Mouse (Mus musculus) activated CD4-positive, CD25-positive, alpha-beta regulatory T cell, adult 4 months (primary cell): ENCODE results near the gene Golt1b. TPM values are rescaled to one million over a fixed set of nuclear protein-coding genes. Genes with fewer than 3 reads are reported as not detected.
"Not testable (repeated sequence)": the region's sequence is repeated elsewhere in the genome, so short reads cannot be mapped to it uniquely, and the experiment has no call there.

Experiments
- ATAC-seq: one replicate; pipeline ENCODE4 v1.8.0; 2017
- polyA plus RNA-seq, 2 experiments: library from polyadenylated mRNA; unstranded; fragments of 100-300 nt; shearing (Covaris generic); gene quantifications; one replicate each; pipeline ENCODE4 v1.2.1; 2017

The Golt1b gene
- 10 to 100 TPM; 49.1 to 50.1 TPM for polyA plus RNA-seq

DNA sequence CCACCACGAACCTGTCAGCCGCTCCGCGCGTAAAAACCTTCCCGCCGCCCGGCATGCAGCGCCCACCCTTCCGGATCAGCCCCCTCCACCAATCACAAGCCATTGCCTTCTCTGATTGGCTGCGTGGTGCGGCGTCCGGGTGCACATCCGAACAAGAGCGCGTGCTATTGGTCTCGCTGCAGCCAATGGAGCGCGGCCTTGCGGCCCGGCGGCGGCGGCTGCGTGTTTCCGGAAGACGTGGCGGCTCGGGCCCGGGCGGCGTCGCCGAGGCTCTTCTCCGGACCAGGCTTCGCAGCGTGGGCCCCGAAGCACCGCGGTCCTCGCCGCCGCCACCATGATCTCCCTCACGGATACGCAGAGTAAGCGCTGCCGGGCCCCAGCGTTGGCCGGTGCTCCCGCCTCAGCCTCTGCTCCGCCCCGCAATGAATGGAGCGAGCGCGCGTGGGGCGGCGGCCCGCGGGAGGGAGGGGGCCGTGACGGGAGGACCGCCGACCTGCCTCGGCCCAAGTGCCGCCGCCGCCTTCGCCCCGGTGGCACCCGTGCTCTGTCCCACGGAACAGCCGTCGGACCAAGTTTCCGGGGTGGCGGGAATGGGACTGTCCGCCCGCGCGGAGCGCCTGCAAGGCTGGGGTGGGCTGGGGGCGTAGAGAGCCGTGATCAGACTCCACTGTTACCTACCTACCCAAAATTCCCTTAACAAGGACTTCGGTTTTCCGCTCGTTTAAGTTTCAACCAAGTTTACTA is at the start of gene Golt1b, which contains the start of gene Recql:
Golt1b (plus strand) TSS at position 211 of the 744 bp plus-strand sequence.
Recql (minus strand) TSS at position 77 of the 744 bp plus-strand sequence.
- peak; percentile 95 for ATAC-seq

DNA sequence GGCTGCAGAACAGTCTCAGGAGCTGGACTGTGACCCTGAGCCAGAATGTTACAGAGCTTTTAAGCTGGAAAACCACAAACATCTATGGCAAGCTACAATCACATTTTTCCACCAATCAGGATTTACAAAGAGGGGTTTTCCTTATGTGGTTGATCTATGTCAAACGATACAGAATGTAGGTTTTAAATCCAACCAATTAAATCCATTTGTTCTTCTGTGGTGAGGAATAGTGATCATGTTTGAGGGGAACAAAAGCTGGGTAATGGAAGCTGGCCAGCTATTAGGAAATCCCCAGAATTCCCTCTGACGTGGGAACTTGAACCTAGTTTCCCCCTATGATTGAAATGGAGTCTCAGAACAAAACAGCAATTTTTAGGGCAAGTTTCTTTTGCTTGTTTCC is 48.1 kb upstream of the Golt1b start:
- no peak for ATAC-seq

DNA sequence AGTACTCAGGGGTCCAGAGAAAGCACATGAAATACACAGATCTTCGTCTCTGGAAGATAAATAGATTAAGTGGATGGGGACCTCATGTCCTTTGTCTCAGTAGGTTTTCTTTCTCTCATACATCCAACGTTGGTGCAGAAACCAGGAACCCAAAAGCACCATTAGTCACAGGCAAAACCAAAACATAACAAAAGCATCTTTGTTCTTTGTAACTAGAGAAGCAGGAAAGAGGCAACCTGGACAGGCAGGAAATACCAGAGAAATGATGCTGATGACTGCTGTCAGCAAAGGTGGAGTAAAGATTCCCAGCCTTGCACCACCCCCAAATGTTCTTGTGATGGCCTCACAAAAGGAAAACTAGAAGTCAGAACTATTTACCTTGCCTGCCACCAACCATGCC is 47.4 kb upstream of the Golt1b start:
- no peak for ATAC-seq

DNA sequence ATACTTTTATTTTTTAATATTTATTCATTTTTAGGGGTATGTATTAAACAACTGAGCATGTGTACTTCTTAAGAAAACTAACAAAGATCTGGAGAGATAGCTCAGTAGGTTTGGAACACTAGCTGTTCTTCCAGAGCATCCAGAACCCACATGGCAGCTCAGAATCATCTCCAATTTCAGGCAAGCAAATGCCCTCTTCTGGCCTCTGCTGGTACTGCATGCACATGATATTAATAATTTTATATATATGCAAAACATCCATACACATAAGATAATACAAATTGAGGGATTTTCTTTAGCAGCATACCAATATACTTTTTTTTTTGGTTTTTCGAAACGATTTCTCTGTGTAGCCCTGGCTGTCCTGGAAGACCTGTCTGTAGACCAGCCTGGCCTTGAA is 43.5 kb upstream of the Golt1b start:
- ATAC-seq = no peak

DNA sequence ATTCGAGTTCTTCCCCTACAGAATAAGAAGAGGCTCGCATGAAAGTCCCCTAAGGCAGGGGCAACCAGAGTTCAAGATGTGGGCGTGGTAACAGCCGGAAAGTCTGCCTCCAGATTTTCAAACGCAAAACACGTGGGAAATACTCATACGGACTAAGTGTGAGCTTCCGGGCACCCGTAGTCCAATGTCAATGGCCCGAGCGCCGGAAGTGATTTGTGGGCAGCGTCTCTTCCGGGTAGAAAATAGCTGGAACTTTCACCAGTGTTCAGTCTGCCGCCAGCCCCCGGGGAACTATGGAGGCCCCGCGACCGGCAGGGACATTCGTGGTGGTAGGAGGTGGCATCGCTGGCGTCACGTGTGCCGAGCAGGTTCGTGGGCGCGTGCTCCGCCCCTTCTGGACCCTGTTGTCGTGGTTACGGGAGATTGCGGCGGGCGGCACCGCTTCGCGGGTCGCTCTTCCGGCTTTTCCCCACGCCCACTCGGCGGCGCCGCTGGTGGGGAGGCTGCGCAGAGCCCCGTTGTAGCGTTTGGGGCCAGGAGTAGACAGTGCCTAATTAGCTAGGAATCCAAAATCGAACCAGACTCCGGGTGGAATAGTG is 41.5 kb upstream of the Golt1b start, which contains the start of gene Pyroxd1:
Pyroxd1 (plus strand) TSS at position 215 of the 599 bp plus-strand sequence.
- ATAC-seq = peak; percentile 88

DNA sequence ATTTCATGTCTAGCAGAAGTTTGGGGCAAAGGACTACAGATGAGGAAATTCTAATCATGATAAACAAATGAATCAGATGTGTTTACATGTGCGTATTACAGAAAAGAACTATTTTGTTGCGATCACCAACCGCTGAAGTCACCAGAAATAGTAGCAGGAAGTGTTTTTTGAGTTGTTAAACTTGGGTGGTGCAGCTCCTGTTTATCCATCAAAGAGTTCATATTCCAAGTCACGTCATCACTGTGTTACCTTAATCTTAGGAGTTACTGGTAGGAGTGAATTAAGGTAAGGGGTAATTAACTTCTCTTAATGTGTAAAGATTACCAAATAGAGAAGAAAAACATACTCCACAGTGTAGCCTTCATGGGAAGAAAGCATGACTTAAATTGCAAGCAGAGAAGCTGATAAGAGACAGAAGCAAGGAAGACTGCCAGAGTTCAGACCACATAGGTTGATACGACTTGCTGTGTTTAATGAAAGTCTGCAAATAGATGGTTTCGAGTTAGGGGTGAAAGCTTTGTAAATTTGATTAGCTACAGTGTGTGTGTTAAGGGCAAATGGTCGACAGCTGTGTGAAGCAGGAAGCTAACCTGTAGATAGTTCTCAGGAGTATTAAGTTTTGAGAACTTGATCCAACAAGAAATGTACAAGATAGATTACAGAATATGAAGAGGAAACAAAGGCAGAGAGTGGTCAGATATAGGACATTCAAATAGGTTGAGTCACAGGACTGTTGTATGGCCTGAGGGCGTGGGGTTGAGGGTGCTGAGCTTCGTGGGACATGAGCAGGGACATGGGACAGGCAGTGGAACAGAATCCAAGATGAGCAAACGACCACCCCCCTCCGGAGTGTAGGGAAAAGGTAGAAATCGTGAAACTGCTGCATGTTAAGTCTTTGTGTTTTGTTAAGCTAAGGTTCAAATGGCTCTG is 40.6 kb upstream of the Golt1b start:
- no peak for ATAC-seq

DNA sequence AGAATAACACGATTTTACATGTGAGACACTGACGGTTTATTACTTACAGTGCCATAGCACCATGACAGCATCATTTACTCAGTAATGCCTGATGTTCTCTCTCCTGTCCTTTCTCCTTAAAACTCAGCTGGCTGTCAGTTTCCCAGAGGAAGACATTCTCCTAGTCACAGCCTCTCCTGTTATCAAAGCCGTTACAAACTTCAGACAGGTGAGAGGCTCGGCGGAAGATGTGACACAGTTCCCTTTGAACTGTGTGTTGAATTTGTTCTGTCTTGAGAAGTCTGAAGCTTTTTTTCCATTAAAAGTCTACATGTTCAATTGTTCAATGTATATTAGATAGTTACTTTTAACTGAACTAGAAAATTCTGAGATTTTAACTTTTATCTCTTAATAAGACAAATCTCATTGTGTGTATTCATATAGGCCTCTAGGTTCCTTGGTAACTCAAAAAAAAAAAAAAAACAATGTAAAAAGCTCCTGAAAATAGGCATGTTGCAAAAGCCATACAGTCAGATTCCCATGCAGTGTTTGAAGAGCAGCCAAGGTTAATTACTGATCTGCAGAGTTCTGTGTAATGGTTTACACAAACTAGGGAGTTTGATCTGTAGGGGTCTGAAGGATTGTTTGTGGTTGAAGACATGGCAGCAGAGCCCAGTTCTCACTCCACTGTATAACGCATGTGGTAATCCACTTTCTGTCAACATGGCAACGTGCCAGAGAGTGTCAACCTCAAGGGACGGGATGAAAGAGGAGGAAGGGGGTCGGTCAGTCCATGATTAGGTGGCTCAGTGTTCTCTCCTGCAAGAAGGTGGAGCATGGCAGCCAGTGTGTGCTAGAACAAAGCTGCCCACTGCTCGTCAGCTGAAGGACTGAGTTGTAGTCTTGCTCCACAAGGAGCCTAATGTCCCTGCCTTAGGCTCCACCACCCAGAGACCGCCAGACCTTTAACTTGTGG is 39.3 kb upstream of the Golt1b start:
- ATAC-seq = no peak

DNA sequence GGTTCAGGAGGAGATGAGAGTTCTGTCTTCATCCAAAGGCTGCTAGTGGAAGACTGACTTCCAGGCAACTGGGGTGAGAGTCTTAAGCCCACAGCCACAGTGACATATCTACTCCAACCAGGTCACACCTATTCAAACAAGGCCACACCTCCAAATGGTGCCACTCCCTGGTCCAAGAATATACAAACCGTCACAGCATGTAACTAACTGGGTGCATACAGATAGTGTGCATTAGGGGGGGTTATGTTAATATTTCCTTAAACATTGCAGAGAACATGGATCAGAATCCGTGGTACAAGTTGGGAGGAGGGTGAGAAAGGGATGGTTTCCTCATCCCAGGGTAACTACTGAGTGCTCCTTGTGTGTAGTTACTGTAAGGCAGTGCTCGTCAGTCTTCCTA is 34.9 kb upstream of the Golt1b start:
- ATAC-seq = not testable (repeated sequence)

DNA sequence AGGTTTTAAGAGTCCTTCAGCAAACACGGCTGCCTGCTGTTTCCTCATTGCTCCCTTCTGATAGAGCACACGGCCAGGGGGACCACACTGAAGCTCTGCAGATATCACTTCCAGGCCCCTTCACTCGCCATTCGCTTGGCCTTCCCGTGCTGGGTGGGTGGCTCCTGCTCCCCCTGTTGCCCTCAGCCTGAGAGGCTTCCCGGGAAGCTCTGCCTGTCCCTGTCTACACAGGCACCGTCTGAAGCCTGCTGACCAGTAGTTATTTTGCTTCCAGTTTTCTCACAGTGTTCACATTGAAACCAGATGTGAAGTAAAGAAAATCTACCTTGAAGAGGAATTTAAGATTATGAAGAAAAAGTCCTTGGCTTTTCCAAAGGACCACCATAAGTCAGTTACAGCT is 29.9 kb upstream of the Golt1b start:
- ATAC-seq = no peak

DNA sequence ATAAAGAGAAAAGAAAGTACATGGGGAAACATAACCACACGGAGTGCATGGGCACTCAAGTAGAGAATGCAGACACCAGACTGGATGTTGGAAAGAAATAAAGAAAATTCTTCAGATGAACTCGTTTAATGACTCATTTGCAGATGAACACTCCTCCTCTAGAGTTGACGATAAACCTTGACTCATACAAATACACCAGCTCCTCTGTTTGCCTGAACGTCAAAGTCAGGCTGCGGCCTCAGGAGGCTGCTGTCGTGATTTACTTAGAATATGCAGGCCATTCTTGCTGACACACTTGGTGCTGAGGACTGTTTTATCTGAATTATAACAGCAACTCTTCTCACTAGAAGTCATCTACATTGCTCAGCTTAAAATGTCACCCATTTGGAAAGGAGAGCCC is 25.0 kb upstream of the Golt1b start:
- no peak for ATAC-seq

DNA sequence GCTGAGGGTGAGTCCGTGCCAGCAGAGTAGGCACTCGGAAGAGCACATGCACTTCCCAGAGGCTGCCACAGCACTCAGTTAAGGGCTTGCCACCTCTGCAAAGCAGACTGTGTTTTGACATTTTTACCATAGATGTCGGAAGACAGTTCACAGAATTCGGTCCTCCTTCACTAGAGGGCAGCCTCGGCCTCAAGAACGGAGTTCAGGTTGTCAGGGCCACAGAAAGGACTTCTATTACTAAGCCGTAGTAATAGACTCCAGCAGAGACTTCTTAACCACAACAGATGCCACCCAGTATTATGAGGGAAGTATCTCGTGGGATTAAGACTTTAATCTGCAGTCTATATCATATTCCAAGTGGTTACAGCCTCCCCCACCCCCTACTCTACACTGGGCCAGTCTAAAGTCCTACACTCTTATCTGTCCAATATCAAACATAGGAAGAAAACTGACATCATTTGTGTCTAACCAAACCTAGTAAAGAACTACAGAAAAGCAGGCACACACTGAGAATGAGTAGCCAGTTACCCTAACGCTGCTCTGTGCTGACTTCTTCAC is 23.9 kb upstream of the Golt1b start:
- ATAC-seq = no peak

DNA sequence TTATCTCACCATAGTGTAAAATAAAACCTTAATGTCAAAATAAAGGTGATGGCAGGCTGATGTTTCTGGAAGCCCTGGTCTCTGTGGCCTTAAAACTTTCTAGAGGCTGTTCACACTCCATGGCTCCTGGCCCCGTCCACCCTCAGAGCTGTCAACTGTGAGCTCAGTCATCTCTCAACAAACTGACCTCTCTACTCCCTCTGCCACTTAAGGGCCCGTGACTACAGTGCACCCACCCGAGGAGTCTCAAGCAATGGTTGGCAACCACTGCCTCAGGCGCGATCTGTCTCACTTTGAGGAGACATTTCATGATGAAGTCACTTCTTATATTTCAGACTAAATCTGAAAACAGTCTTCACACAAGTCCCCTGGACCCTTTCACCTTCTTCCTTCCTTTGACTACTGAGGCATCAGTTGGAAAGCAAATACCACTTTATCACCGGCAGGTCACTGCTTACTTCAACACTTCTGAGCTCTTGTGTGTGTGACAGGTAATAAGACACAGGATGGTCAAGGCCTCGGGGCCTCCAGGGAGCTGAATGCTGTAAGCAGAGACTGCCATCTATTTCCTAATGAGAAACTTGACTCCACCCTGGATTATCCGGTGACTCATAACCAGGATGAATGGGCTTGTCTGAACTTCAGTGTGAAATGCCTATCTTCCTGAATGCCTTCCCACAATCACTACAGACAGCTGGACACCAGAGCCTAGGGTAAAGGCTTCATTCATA is 21.1 kb upstream of the Golt1b start:
- ATAC-seq = no peak

DNA sequence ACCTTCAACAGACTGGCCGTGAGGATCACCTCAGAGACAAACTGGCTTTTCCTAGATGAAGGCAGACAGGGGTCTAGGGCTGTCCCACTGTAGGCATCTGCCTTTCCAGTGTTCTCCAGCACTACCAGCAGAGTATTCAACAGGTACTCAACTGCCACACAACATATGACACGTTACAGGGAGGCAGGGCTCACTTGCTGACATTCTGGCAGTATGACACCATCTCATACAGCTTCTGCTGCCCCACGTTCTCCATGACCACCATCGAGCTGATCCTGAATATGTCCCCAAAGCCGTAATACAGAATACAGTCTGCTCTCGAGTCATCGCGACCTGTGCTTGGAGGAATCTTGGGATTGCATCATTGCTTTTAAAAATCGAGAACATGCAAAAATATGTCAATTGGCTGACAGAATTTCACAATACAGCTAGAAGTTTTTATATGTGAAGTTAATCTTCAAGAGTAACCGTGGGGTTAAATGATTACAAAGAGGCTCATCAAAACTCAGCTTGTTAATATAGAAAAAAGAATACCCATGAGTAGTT is 20.5 kb upstream of the Golt1b start:
- no peak for ATAC-seq

DNA sequence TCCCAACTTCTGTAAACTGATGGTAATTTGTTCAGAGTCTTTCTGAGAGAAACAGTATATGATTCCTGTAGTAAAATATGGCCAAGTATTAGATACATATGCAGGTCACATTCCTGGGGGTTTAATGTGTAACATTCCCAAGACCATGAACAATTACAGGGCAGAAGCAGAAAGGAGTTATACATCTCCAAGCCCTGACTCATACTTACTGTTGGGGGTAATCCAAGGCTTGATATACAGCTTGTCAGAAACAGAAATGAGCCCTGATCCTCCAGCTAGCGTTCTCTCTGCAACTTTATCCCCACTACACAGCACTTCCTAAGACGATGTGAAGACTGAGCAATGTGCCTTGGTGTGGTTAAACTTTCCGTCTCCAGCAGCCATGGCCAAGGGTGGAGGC is 19.5 kb upstream of the Golt1b start:
- no peak for ATAC-seq

DNA sequence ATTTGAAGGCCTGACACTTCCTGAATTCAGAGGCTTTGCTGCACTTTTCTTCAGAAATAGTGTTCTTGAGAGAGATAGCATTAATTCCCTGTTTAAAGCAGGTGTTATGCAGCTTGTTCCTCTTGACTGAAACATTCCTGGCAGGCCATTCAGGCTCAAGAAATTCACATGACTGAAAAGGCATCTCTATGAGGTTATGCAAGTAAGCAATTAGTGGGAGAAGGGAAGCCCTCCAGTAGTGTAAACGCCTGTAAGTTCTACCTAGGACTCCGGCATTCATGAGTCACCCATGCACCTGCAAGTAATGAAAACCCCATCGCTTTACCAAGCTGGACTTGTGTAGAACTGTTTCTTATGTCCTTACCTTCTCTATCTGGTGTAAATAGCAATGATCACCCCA is 17.5 kb upstream of the Golt1b start:
- ATAC-seq = no peak

DNA sequence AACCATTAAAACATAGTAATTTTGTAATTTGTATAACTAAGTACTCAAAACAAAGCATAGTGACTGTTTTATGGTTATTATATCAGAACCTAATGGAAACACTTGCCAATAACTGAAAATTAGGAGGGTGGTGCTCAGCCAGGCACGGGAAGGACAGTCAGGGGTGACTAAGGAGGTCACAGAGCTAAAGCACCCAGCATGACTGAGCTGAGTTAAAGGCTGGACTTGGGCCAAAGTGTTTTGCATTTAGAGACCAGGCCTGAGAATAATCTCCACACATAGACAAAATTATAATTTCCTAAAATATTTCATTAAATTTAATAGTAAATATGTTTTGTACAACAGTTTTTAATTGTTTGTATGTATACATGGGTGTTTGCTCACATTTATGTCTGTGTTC is 9.9 kb upstream of the Golt1b start:
- ATAC-seq = no peak

DNA sequence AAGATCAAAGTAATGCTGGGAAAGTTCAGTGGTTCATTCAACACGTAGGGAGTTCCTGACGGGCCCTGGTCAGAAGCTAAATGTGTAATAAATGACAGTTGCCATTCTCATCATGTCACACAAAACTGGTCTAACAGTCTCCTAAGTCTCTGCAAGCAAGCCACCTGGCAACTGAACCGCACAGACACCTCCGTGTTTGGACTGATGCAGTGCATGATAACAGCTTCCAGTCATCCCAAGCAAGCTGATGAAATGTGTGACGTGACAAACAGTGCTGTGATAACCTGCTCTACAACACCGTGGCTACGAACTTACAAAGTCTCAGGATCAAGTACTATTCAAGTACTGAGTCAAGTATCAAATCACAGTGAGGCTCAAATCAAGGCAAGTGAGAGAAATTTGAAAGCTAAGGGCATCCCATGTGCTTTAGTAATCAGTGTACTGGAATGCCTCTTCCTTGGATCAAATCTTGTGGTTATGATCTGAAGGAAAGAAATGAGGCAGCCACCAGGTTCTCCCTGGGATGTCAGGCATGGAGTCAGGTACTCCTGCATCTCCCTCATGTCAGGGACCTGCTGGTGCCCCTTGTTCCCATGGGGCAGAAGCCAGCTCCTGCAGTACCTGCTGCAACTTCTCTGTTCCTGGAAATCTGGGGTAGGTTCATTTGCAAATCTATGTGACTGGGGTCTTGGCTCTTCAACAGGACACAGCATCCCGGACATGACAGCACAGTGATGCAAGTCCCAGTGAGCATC is 8.3 kb upstream of the Golt1b start:
- ATAC-seq = no peak

DNA sequence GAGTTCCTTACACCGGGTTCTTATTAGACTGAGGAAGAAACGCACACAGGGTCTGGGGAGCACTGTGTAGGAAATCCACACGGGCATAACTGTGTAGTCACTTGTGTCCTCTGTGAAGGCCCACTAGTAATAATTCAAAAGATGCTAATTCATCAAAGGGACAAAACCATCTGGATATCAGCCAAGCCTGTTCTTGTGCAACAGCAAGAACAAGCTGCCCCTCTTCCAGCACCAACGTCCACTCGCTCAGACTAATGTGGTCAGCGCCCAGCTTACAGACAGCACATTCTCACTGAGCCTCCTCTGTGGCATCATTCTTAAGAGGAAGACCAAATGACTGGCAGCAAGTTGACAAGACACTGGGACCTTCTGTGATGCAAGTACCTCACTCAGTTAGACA is 7.1 kb upstream of the Golt1b start:
- ATAC-seq = no peak

DNA sequence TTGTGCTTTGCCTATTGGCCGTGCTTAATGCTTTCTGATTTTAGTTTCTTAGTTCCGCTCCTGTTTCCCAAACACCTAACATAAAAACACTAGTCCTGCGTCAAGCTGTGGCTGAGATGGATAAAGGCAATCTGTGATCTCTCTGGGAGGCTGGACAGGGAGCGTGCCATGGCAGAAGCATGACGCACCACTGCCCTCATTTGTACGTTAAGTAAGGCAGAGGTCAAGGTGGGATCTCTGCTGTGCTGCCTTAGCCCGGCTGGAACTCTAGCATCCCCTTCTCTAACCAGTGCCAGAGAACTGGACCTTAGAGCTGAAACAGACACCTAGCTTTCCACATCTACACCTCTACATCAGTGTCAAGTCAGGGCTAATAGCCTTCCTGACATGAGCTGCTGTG is 5.4 kb upstream of the Golt1b start:
- no peak for ATAC-seq

DNA sequence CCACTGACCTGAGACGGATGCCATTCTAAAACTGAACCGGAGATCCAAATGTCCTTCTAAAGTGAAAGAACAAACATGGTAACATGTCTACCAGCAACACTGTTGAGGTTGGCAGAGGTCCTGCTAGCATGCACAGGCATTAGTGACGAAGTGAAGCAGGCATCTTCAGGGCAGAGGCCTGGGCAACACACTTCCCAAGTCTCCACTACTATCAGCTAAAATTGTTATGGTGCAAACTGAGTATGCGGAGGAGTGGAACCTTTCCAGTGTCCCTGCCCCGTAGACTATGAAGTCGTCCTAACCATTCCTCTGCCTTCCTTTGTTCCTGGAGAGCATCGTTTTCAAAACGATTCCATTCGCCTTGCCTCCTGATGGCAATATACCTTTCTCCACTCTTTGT is 2.5 kb upstream of the Golt1b start:
- ATAC-seq = no peak
